Mouse (Mus musculus): ENCODE measurements at regions not wholly inside any gene's neighbourhood (a gene's known extent, or its start where the extent isn't known, plus 50 kb on each side); places are given as distances from the start of the nearest gene placed in this dataset.

- TF ChIP-seq CTCF (conservative IDR thresholded peaks at IDR 0.05; ENCODE audit: low read length) (no peak), POU5F1 (IDR thresholded peaks at IDR 0.05; ENCODE audit: borderline replicate concordance, low read length) (no peak), NANOG (IDR thresholded peaks at IDR 0.05; ENCODE audit: borderline replicate concordance, low read length) (no peak)
Observed at GRCm38 (mm10) chr11:112952356-112952755, 170.3 kb downstream of the Sox9 start.
